Mouse (Mus musculus): ENCODE results near the gene Nr1d1.
A peak's percentile ranks its signal among the peaks of the same experiment; 100 is the strongest.
"Not testable (repeated sequence)": the region's sequence is repeated elsewhere in the genome, so short reads cannot be mapped to it uniquely, and the experiment has no call there.

Nr1d1 gene

DNA sequence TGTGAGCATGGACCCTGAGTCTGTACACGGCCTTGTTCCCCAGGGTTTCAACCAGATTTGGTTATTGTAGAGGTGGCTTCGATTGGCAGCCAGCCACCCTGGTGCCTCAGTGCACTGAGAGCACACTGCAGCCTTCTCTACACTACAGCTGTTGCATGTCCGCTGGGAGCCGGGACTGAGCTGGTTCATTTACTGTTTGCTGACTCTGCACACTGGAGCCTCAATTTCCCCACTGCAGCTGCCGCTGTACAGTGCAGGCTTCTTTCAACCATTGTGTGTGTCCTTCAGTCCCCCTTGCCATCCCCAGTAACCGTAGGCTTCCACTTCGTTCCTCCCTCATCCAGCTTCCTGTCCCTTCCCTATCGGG is 35.1 kb downstream of the Nr1d1 start:
- no peak for DNase-seq (ENCODE audit: inconsistent age in 2 of 2, low spot score in 1 of 2)

GRCm38 (mm10) chr11:98738925-98739324 is 36.2 kb downstream of the Nr1d1 start:
- DNase-seq (ENCODE audit: inconsistent age in 2 of 2, low spot score in 1 of 2) = peak in 1 of 2 experiments; percentile 18

DNA sequence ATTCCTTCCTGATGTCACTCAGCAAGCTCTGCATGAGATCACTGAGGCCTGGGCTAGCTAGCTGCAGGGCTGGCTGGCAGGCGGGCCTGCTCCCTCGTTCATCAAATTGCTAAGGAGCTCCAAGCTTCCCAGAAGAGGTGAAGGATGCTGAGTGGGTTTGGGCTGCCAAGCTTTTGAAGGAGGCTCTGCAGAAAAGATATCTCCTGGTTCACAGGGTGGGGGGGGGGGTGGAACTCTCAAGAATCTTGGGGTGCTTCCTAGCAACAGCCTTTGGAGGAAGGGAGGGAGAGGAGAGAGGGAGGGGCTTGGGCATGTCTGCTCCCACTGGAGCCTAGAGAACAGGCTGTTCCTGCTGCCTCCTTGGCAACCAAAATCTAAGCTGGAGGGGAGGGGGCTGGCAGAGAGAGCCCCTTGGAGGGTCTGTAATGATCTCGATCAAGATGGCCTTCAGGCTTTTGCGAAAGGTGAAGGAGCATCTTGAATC is 36.7 kb downstream of the Nr1d1 start:
- no peak for DNase-seq (ENCODE audit: inconsistent age in 2 of 2, low spot score in 1 of 2)

DNA sequence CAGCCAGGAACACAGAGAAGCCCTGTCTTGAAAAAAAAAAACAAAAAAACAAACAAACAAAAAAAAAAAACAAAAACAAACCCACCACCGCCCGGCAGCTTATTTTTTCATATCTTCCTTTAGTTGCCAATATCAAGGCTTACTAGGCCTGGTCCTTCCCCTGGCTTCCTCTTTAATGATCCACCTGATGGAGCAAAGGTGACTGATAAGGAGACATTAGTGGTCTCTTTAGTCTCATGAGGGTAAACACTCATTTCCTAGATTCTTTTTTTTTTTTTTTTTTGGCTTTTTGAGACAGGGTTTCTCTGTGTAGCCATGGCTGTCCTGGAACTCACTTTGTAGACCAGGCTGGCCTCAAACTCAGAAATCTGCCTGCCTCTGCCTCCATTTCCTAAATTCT is 37.9 kb downstream of the Nr1d1 start:
- not testable (repeated sequence) for DNase-seq (ENCODE audit: inconsistent age in 2 of 2, low spot score in 1 of 2)

DNA sequence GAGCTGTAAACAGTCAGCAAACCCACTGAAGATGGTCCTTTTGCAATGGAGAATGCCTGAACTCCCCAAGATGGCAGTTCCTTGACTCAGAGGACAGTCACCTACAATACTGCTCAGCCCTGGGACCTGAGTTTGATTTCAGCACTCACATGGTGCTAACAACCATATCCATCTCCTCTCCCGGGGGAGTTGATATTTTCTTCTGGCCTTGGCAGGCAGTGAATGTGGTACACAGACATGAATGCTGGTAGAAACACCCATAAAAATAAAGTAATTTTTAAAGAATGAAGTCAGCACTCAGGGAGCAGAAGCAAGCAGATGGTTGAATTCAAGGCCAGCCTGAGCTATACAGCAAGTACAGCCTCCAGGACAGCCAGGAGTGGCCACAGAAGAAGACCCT is 39.0 kb downstream of the Nr1d1 start:
- DNase-seq (ENCODE audit: inconsistent age in 2 of 2, low spot score in 1 of 2) = no peak

GRCm38 (mm10) chr11:98735111-98735510 is 40.0 kb downstream of the Nr1d1 start:
- DNase-seq (ENCODE audit: inconsistent age in 2 of 2, low spot score in 1 of 2) = no peak

DNA sequence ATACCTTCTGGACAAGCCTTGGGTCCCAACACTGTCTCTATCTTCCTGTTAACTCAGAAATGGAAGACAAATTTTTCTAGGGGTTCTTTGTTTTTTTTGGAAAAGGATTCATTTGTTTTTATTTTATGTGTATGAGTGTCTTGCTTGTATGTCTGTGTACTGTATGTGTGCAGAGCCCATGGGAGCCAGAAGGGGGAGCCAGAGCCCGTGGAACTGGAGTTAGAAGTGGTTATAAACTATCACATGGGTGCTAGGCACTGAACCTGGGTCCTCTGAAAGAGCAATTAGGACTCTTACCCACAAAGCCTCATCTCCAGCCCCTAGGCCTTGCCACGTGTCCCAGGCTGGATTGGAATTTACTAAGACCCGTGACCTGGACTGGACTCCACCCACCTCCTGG is 41.1 kb downstream of the Nr1d1 start:
- DNase-seq (ENCODE audit: inconsistent age in 2 of 2, low spot score in 1 of 2) = peak in 1 of 2 experiments; percentile 20

GRCm38 (mm10) chr11:98731134-98731533 is 44.0 kb downstream of the Nr1d1 start:
- DNase-seq (ENCODE audit: inconsistent age in 2 of 2, low spot score in 1 of 2) = peak; percentile 53 to 81

DNA sequence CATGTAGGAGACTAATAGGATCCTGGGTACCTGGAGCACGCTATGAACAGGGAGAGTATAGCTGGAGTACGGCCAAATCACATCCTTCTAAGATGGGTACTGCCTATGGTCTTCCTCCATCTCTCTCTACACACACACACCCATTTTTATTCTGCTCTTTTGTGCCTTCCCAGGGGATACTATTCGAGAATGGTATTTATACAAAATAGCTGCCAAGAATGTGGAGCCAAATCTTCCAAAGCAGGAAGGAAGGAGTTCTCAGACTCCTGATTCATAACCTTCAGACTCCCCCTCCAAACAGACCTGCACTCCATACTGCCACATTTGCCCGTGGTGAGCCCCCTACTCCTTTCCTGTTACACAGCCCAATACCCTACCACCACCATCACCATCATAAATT is 44.4 kb downstream of the Nr1d1 start:
- DNase-seq (ENCODE audit: inconsistent age in 2 of 2, low spot score in 1 of 2) = no peak

- DNase-seq (ENCODE audit: inconsistent age in 2 of 2, low spot score in 1 of 2) = peak; percentile 90 to 96
These were observed 46.0 kb downstream of the Nr1d1 start, which contains the start of gene Med24 for GRCm38 (mm10) chr11:98729119-98729588. Med24 (minus strand) TSS chr11:98729435.

DNA sequence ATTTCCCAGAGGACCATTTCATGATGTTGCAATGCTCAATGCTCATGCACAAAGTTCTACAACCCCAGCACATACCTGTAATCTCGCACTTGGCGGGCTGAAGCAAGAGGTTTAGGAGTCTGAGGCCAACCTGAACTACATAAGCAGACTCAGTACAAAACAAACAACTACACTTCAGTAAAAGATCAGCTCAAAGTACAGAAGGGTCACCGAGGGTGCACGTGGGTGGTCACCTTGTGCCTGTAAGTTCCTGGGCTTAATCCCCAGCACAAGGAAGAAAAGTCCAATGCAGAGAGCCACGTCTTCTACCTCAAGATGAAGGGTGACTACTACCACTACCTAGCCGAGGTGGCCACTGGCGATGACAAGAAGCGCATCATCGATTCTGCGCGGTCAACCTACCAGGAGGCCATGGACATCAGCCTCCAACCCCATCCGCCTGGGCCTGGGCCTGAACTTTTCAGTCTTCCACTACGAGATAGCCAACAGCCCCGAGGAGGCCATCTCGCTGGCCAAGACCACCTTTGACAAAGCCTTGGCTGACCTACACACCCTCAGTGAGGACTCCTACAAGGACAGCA is 49.1 kb downstream of the Nr1d1 start:
- DNase-seq (ENCODE audit: inconsistent age in 2 of 2, low spot score in 1 of 2) = no peak

DNA sequence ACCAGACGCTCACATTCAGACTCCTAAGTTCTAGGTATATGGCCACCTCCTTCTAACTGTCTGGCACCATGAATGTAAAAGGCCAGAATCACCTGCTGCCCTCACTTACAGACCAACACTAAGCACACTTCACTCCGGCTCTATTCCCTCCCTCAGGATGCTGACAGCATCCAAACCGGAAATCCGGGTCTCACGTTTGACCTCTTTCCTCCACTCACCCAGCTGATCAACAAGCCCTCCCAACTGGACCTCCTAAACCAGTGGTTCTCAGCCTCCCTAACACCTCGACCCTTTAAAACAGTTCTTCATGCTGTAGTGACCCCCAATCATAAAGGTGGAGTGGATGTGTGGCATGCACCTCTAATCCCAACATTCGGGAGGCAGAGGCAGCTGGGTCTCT is 52.0 kb downstream of the Nr1d1 start:
- DNase-seq (ENCODE audit: inconsistent age in 2 of 2, low spot score in 1 of 2) = no peak

DNA sequence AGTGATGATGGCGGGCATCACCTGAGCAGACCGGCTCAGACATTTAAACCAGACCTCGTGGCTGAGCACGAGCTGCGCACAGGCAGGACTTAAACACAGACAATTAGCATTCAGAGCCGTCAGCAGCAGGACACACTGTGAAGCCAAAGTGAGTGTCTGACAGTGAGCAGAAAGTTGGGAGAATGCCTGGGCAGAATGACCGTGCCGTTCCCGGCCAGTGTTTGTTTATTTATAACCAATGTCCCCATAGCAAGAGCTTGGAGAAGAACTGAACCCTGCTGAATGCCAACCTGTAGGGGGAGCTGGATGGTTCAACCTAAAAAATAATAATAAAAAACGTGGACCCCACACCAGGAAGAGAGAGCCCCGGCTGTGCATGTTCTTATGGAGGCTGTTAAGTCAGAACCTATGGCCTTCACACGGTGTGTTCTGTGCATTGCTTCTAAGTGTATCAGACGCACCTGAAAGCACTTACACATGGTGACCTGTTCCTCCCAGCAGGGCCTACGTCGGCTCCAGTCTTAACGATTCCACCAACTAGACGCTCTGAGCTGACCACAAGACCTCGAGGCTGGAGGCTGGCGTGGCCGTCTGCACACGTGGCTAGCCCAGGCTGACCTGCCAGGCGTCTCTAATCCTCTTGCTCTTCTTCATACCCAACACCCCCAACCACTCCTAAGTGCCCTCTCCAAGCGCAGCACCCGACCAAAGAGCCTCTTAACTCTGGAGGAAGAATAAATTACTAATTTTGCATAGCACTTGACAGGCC is 53.5 kb downstream of the Nr1d1 start:
- peak; percentile 55 to 79 for DNase-seq (ENCODE audit: inconsistent age in 2 of 2, low spot score in 1 of 2)

DNA sequence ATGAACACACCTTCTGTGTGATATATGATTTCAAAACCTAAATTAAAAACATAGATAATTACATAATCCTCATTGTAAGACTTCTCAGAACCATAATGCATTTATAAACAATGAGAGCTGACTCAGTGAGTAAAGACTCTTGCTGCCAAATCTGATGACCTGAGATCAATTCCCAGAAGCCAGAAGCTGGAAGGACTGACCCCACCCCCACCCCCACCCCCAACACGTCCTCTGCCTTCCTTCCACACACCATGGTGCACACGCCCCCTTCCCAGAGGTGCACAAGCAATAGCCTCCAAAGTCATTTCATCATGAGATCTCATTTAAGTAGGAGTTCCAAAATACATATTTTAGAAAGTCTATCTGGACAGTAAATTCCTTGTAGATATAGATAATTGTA is 54.4 kb downstream of the Nr1d1 start:
- DNase-seq (ENCODE audit: inconsistent age in 2 of 2, low spot score in 1 of 2) = no peak

Data from adrenal gland, adult (tissue).